Mouse (Mus musculus) lung, postnatal 0 days (tissue): Measurements from ENCODE around the gene Ankdd1a.

Experiments used
- CTCF ChIP-seq: IDR thresholded peaks from 2 replicates; pipeline ENCODE4 v1.5.1; 2016; ENCODE audit warnings: antibody characterized with exemption, mild to moderate bottlenecking
- EP300 ChIP-seq: IDR thresholded peaks from 2 replicates; pipeline ENCODE4 v1.6.1; 2016; ENCODE audit warnings: antibody characterized with exemption, mild to moderate bottlenecking, control low read depth

- no peak for TF ChIP-seq EP300
- TF ChIP-seq CTCF = no peak
Measured at GRCm38 (mm10) chr9:65492351-65492750, 27.6 kb downstream of the Ankdd1a start.
